Mouse (Mus musculus): ENCODE measurements around the gene Tdrd6. TPM values are rescaled to one million over a fixed set of nuclear protein-coding genes. Genes with fewer than 3 reads are reported as not detected.

Tdrd6 gene
- total RNA-seq, 2 experiments from 2014 or later: 0.36 to 1.0 TPM

DNA sequence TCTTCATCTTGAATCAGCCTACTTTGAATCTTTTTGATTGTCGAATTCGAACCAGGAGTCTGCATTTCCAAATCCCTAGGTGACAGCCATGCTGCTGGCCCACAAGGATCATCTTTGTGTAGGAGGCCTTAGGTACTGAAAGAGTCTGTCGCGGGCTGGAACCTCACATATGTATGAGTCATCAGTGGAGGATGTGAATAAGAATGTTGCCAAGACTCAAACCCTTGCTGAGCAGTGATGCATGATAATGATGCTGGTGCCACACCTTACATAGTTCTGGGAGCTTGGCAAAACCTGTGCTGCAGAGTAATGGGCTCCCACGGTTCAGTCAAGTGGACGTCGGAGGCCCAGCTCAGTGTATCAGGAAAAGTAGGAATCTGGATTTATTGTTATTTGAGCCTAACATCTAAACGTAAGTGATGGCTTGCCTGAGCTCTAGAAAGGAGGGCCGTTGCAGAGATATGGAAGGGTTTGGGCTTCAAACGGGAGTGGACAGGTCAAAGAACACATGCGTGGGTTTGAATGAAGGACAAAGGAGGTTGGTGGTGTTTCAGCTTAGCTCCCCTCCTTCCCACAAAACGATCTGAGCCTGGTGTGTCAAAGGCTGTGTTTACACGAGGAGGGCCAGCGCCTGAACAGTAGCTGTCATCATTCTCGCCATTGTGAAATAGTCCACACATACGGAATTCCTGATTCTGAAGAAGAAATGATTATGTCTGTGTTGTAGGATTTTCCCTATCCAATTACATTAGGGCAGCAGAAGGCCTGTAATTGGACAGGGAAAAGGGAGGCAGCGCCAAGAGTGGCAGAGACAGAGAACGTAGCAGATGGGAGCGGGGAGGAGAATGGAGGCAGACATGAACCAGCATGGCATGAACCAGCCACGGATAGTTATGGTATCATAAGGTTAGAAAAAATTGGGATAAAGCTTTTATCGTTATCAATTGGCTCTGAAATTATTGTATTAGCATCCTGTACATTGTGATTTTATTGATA, 37.5 kb downstream of the Tdrd6 start:
- TF ChIP-seq CTCF (conservative IDR thresholded peaks at IDR 0.05): no peak

GRCm38 (mm10) chr17:43590531-43590930, 39.6 kb downstream of the Tdrd6 start:
- DNase-seq (ENCODE audit: low spot score in 2 of 2): no peak
- Histone ChIP-seq H3K4me3 (no peak overlapping the region), H3K27ac (no peak overlapping the region)
- TF ChIP-seq CTCF (conservative IDR thresholded peaks at IDR 0.05): no peak

More for the DNA sequence above, 37.5 kb downstream of the Tdrd6 start:
- peak in 1 of 2 experiments; percentile 32 for DNase-seq (ENCODE audit: low spot score in 2 of 2)
- Histone ChIP-seq H3K27ac (no peak overlapping the region), H3K4me3 (no peak overlapping the region)

- Histone ChIP-seq H3K4me3 (no peak overlapping the region), H3K27ac (no peak overlapping the region)
- no peak for DNase-seq (ENCODE audit: low spot score in 2 of 2)
- TF ChIP-seq CTCF (conservative IDR thresholded peaks at IDR 0.05): no peak
These were observed 40.3 kb downstream of the Tdrd6 start for GRCm38 (mm10) chr17:43589750-43590149.

DNA sequence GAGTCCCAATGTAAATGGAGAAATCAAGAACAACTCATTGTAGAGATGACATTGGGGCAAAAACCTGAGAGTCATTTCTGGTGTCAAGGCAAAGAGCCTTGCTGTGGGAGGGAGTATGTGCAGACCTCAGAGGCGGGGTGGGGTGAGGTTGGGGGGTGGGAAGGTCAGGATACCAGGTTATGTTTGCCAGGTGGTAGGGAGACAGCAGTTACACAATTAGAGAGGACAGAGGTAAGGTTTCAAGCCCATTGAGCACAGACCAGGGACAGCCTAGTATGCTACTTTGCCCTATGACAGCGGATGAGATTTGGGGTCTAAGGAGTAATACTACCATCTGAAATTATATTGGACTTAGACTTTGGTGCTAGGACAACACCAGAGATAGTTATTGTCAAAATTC, 42.8 kb downstream of the Tdrd6 start:
- Histone ChIP-seq H3K27ac (no peak overlapping the region), H3K4me3 (no peak overlapping the region)
- TF ChIP-seq CTCF (conservative IDR thresholded peaks at IDR 0.05): no peak
- no peak for DNase-seq (ENCODE audit: low spot score in 2 of 2)

GRCm38 (mm10) chr17:43584771-43585170, 45.3 kb downstream of the Tdrd6 start:
- Histone ChIP-seq H3K4me3 (no peak overlapping the region), H3K27ac (no peak overlapping the region)
- TF ChIP-seq CTCF (conservative IDR thresholded peaks at IDR 0.05): no peak
- DNase-seq (ENCODE audit: low spot score in 2 of 2): no peak

DNA sequence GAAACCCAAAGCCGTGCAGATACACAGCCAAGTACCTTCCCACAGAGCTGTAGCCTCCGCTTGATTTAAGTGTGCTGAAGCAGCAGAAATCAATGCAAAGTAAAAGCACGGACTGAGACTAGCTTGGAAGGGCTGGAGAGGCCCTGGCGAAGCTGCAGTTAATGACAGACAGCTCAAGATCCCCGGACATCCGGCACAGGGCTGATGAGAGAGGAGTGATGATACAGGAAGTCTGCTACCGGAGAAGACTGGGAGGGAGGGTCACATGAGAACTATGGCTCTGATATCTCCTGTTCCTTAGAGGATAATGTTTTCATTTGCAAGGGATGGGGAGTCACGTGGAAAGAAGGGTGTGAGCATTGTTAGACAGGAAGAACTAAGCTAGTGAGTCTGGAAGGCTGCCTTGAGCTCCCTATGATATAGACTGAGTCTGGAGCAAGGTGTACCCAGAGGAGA, 49.1 kb downstream of the Tdrd6 start:
- TF ChIP-seq CTCF (conservative IDR thresholded peaks at IDR 0.05): no peak
- H3K4me3 ChIP-seq: peak overlapping the region; percentile 12; the same call in 1 of the 2 replicates
- H3K27ac ChIP-seq: peak overlapping the region; percentile 47; the same call in 1 of the 2 replicates
- DNase-seq (ENCODE audit: low spot score in 2 of 2): no peak

GRCm38 (mm10) chr17:43580456-43580855, 49.6 kb downstream of the Tdrd6 start:
- Histone ChIP-seq H3K27ac (peak overlapping the region; percentile 47; the same call in 1 of the 2 replicates), H3K4me3 (no peak overlapping the region; the same call in 1 of the 2 replicates)
- no peak for TF ChIP-seq CTCF (conservative IDR thresholded peaks at IDR 0.05)
- DNase-seq (ENCODE audit: low spot score in 2 of 2): no peak

DNA sequence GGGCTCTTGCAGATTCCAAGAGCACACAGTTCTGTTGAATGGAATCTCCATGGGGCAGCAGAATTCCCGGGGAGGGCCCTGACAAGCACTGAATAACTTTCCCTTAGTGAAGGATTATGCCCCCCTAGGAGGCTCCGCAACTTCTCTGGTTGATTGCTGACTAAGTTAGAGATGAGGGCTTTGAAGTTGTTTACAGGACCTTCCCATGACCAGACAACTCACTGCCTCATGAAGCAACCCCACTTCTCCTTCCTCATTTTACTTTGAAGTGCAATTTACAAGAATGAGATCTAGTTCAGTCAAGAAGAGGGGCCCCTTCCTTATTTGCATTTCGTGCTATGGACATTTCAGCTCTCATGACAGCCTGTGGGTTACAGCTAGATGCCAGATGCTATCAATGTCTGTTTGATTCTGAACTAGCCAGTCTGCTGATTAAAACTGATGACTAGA, 56.5 kb downstream of the Tdrd6 start:
- H3K4me3 ChIP-seq: no peak overlapping the region
- no peak for DNase-seq (ENCODE audit: low spot score in 2 of 2)
- no peak for TF ChIP-seq CTCF (conservative IDR thresholded peaks at IDR 0.05)
- H3K27ac ChIP-seq: peak overlapping the region; percentile 66

GRCm38 (mm10) chr17:43569287-43569686, 60.8 kb downstream of the Tdrd6 start:
- no peak for TF ChIP-seq CTCF (conservative IDR thresholded peaks at IDR 0.05)
- H3K27ac ChIP-seq: 0 out of 2 replicates have a peak overlapping the region, but pooled peaks have one; percentile 48
- no peak for DNase-seq (ENCODE audit: low spot score in 2 of 2)
- H3K4me3 ChIP-seq: peak overlapping the region; percentile 26; the same call in 1 of the 2 replicates

- DNase-seq (ENCODE audit: low spot score in 2 of 2): peak; percentile 59 to 64
- peak within 1 kb of the TSS; percentile 59 for H3K4me3 ChIP-seq
- H3K27ac ChIP-seq: peak within 1 kb of the TSS; percentile 86
- no peak for TF ChIP-seq CTCF (conservative IDR thresholded peaks at IDR 0.05)
These were observed 61.9 kb downstream of the Tdrd6 start, which contains the start of gene Pla2g7 for GRCm38 (mm10) chr17:43567992-43568888. Gene Pla2g7, plus strand, starts transcription at chr17:43568098.

DNA sequence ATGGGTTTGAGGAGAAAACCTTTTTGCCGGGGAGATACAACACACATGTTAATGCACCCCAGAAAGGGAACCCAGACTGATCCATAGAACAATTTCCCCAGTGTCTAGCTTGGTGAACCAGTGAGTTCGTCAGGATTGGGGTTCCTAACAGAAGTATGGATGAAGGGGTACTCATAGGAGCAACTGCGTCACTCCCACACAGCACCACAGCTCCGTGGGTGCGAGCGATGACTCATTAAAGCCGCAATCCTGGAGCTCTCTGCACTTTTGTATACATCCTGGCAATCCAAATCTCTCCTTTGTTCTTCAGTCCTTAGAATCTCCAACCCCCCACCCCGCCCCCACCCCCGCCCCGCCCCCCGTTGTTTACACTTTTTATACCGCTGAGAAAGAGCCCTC, 62.5 kb downstream of the Tdrd6 start:
- H3K4me3 ChIP-seq: peak overlapping the region; percentile 59
- no peak for TF ChIP-seq CTCF (conservative IDR thresholded peaks at IDR 0.05)

More for the DNA sequence above, 62.5 kb downstream of the Tdrd6 start:
- peak in 1 of 2 experiments; percentile 8 for DNase-seq (ENCODE audit: low spot score in 2 of 2)
- peak overlapping the region; percentile 86; the same call in 1 of the 2 replicates for H3K27ac ChIP-seq

Other genes starting within 250 kb of the Tdrd6 start
- not detected for gene Mep1a, start 127.5 kb downstream of the Tdrd6 start, total RNA-seq (2021)
- gene Ankrd66, start 86.7 kb downstream of the Tdrd6 start, total RNA-seq (2021): under 1 TPM; 0.37 to 0.38 TPM
- gene Pla2g7, start 62.2 kb downstream of the Tdrd6 start, total RNA-seq (2021): 100 to 1,000 TPM; 106 to 116 TPM
- gene Slc25a27, start 36.9 kb upstream of the Tdrd6 start, total RNA-seq (2021): 10 to 100 TPM; 38.0 to 42.9 TPM
- gene Cyp39a1, start 37.1 kb upstream of the Tdrd6 start, total RNA-seq (2021): 1 to 10 TPM in 1 of 2 experiments, under 1 TPM in 1; 0.79 to 1.1 TPM
- gene Rcan2, start 171.1 kb upstream of the Tdrd6 start, total RNA-seq (2021): 10 to 100 TPM; 73.2 to 74.3 TPM